ENCODE assay signal across 16 mouse cellular contexts in genomic region chr1:74388398-74388920, GRCm38 (mm10). TPM values are rescaled to one million over a fixed set of nuclear protein-coding genes. Genes with fewer than 3 reads are reported as not detected.
A peak's percentile ranks its signal among the peaks of the same experiment; 100 is the strongest.
DNase-seq lines count a peak whose midpoint lies in the region; ATAC-seq and TF ChIP-seq lines count a peak whose summit lies in the region.
"Had no signal": no experiment of that assay in that cellular context is flagged by ENCODE, and none has a peak within 500 bp of the region (broad histone marks: within the 10 kb centered on the region; RNA-seq: fewer than 3 reads in every experiment).

No protein-coding gene starts in this region.

- no peak overlapping the region for H3K4me2 ChIP-seq in heart, embryonic 11.5 days
- no peak overlapping the region for H3K4me2 ChIP-seq in liver, embryonic 12.5 days
- H3K4me2 ChIP-seq in liver, postnatal 0 days (ENCODE audit: low read depth, low read length) = no peak overlapping the region
- no peak overlapping the region for H3K4me2 ChIP-seq in limb, embryonic 12.5 days
- H3K4me2 ChIP-seq: hindbrain, embryonic 15.5 days; lung, embryonic 14.5 days had no signal

- no peak overlapping the region for H3K9ac ChIP-seq in heart, adult 2 months (ENCODE audit: low read depth, low read length)
- H3K9ac ChIP-seq in heart, embryonic 11.5 days (ENCODE audit: low read depth, low read length) = no peak overlapping the region
- no peak overlapping the region for H3K9ac ChIP-seq in liver, embryonic 12.5 days
- H3K9ac ChIP-seq in liver, postnatal 0 days (replicated peaks) = no peak overlapping the region
- H3K9ac ChIP-seq in limb, embryonic 12.5 days (replicated peaks) = no peak overlapping the region
- H3K9ac ChIP-seq: forebrain, postnatal 0 days; hindbrain, embryonic 15.5 days; lung, embryonic 14.5 days had no signal

- no peak for ATAC-seq in heart, embryonic 11.5 days (replicated peaks; ENCODE audit: insufficient number of reproducible peaks, low FRiP score, low TSS enrichment)
- ATAC-seq in liver, embryonic 12.5 days = no peak
- ATAC-seq in liver, postnatal 0 days = no peak
- no peak for ATAC-seq in limb, embryonic 12.5 days (ENCODE audit: insufficient number of reproducible peaks, insufficient read depth, low FRiP score, low TSS enrichment, low read depth)
- ATAC-seq: forebrain, postnatal 0 days; midbrain, embryonic 16.5 days had no signal

- peaks cover 1% of the 10 kb centered on the region; the same call in 1 of the 2 replicates for H3K4me1 ChIP-seq in heart, adult 2 months (ENCODE audit: control insufficient read depth, insufficient read depth, low read length)
- peaks cover 20% of the 10 kb centered on the region for H3K4me1 ChIP-seq in heart, embryonic 11.5 days (ENCODE audit: control insufficient read depth, insufficient read depth, low read length)
- peaks cover 79% of the 10 kb centered on the region for H3K4me1 ChIP-seq in liver, embryonic 12.5 days
- H3K4me1 ChIP-seq in liver, postnatal 0 days (ENCODE audit: insufficient read depth) = peaks cover 40% of the 10 kb centered on the region
- H3K4me1 ChIP-seq in limb, embryonic 12.5 days (replicated peaks) = peaks cover 39% of the 10 kb centered on the region

- no peak for TF ChIP-seq POLR2A in heart, adult 2 months (IDR thresholded peaks at IDR 0.05; ENCODE audit: insufficient read depth, low read depth, low read length)

- no peaks in the 10 kb centered on the region for H3K36me3 ChIP-seq in heart, adult 2 months (ENCODE audit: control insufficient read depth, insufficient read depth, low read length)
- no peaks in the 10 kb centered on the region for H3K36me3 ChIP-seq in heart, embryonic 11.5 days (ENCODE audit: control insufficient read depth, insufficient read depth, low read length)
- peaks cover 5% of the 10 kb centered on the region for H3K36me3 ChIP-seq in liver, embryonic 12.5 days
- H3K36me3 ChIP-seq in liver, postnatal 0 days (replicated peaks; ENCODE audit: insufficient read depth, low read length) = peaks cover 2% of the 10 kb centered on the region; the same call in 1 of the 2 replicates
- H3K36me3 ChIP-seq in limb, embryonic 12.5 days = peaks cover 5% of the 10 kb centered on the region
- H3K36me3 ChIP-seq: hindbrain, embryonic 15.5 days had no signal

- no peaks in the 10 kb centered on the region for H3K9me3 ChIP-seq in heart, embryonic 11.5 days (replicated peaks; ENCODE audit: control insufficient read depth, low read length)
- H3K9me3 ChIP-seq in liver, embryonic 12.5 days (replicated peaks) = no peaks in the 10 kb centered on the region
- no peaks in the 10 kb centered on the region for H3K9me3 ChIP-seq in liver, postnatal 0 days (ENCODE audit: low read length)
- no peaks in the 10 kb centered on the region for H3K9me3 ChIP-seq in limb, embryonic 12.5 days
- H3K9me3 ChIP-seq: hindbrain, embryonic 15.5 days; megakaryocyte, embryonic 14.5 days had no signal

- DNase-seq in adrenal gland, adult (ENCODE audit: inconsistent age in 2 of 2, low spot score in 1 of 2) = peak; percentile 60 to 87
- no peak for DNase-seq in adrenal gland, postnatal 4 days (ENCODE audit: low spot score in 2 of 2)
- no peak for DNase-seq in heart, adult 2 months
- no peak for DNase-seq in liver, postnatal 0 days
- DNase-seq in thymus, postnatal 36 days = no peak
- DNase-seq: forebrain, postnatal 0 days; gastrocnemius, postnatal 14 days; kidney, adult 9 months; lung, embryonic 14.5 days had no signal

- TF ChIP-seq EP300 in heart, adult 2 months (IDR thresholded peaks at IDR 0.05; ENCODE audit: insufficient read depth, low read depth, low read length) = no peak
- TF ChIP-seq EP300 in liver, postnatal 0 days (IDR thresholded peaks at IDR 0.05; ENCODE audit: low read depth) = no peak

- 81% methylated on average over 7 of the region's 7 CpGs for WGBS in heart, adult 2 months
- 78% methylated on average over 7 of the region's 7 CpGs for WGBS in heart, embryonic 11.5 days (ENCODE audit: insufficient replicate concordance)
- WGBS in liver, embryonic 12.5 days (ENCODE audit: insufficient replicate concordance) = 80% methylated on average over 7 of the region's 7 CpGs
- 90% methylated on average over 7 of the region's 7 CpGs for WGBS in liver, postnatal 0 days (ENCODE audit: insufficient replicate concordance)
- 76% methylated on average over 7 of the region's 7 CpGs for WGBS in limb, embryonic 12.5 days

- no peak for TF ChIP-seq CTCF in heart, adult 2 months (IDR thresholded peaks at IDR 0.05)
- TF ChIP-seq CTCF in liver, postnatal 0 days (IDR thresholded peaks at IDR 0.05; ENCODE audit: low read depth) = no peak

- peak overlapping the region; percentile 98 for H3K27ac ChIP-seq in heart, adult 2 months
- H3K27ac ChIP-seq in heart, embryonic 11.5 days (ENCODE audit: low read depth, low read length) = no peak overlapping the region
- peak overlapping the region; percentile 10; the same call in 1 of the 2 replicates for H3K27ac ChIP-seq in liver, embryonic 12.5 days
- H3K27ac ChIP-seq in liver, postnatal 0 days (ENCODE audit: low read depth) = no peak overlapping the region
- peak overlapping the region; percentile 98; the same call in 1 of the 2 replicates for H3K27ac ChIP-seq in limb, embryonic 12.5 days
- H3K27ac ChIP-seq: hindbrain, embryonic 15.5 days had no signal

- intact Hi-C loops in heart, adult 2 months (cut with DNase I) = loop anchor here (2.0 kb wide), 1 partner anchor 56 kb away; no protein-coding TSS in a partner anchor

- no peaks in the 10 kb centered on the region; the same call in 1 of the 2 replicates for H3K27me3 ChIP-seq in heart, adult 2 months (ENCODE audit: control insufficient read depth, insufficient read depth, low read length)
- no peaks in the 10 kb centered on the region for H3K27me3 ChIP-seq in heart, embryonic 11.5 days (ENCODE audit: control insufficient read depth, insufficient read depth, low read length)
- no peaks in the 10 kb centered on the region for H3K27me3 ChIP-seq in liver, embryonic 12.5 days (replicated peaks)
- H3K27me3 ChIP-seq in liver, postnatal 0 days (ENCODE audit: insufficient read depth, low read length) = no peaks in the 10 kb centered on the region
- H3K27me3 ChIP-seq in limb, embryonic 12.5 days = no peaks in the 10 kb centered on the region

- H3K79me2 ChIP-seq in heart, adult 2 months (replicated peaks; ENCODE audit: control insufficient read depth, insufficient read depth, low read length) = peaks cover 7% of the 10 kb centered on the region; the same call in 1 of the 2 replicates

- no peak overlapping the region for H3K4me3 ChIP-seq in heart, adult 2 months
- no peak overlapping the region for H3K4me3 ChIP-seq in heart, embryonic 11.5 days (ENCODE audit: low read depth, low read length)
- H3K4me3 ChIP-seq in liver, embryonic 12.5 days = no peak overlapping the region
- no peak overlapping the region for H3K4me3 ChIP-seq in liver, postnatal 0 days (ENCODE audit: low read depth, low read length)
- no peak overlapping the region for H3K4me3 ChIP-seq in limb, embryonic 12.5 days (replicated peaks)
- H3K4me3 ChIP-seq: hindbrain, embryonic 15.5 days; layer of hippocampus, adult 2 months had no signal

RNA-seq across cellular contexts. Expression of gene Ctdsp1, which starts 2.9 kb away (rescaled TPM):
- total RNA-seq in adrenal gland, postnatal 4 days (2021) = 100 to 1,000 TPM; 156 to 162 TPM
- total RNA-seq in heart, adult 2 months (2021) = 100 to 1,000 TPM; 122 to 137 TPM
- polyA plus RNA-seq in heart, adult 2 months (2012; rRNA removed) = 122 and 127 TPM in 2 replicates
- polyA plus RNA-seq in heart, embryonic 11.5 days (2014; fragmentation: Nextera tagmentation; extraction: Ambion mirVana) = 59.6 and 63.8 TPM in 2 replicates
- 42.0 and 42.4 TPM in 2 replicates for polyA plus RNA-seq in liver, embryonic 12.5 days (2016; fragmentation: Nextera tagmentation; extraction: Ambion mirVana)
- polyA plus RNA-seq in liver, postnatal 0 days (2015; fragmentation: Nextera tagmentation; extraction: Ambion mirVana) = 40.0 and 40.4 TPM in 2 replicates
- 75.3 and 78.5 TPM in 2 replicates for polyA plus RNA-seq in limb, embryonic 12.5 days (2016; fragmentation: Nextera tagmentation; extraction: Ambion mirVana)

RNA-seq across cellular contexts. Expression of gene Slc11a1, which starts 13.5 kb away (rescaled TPM):
- total RNA-seq in adrenal gland, postnatal 4 days (2021) = 10 to 100 TPM; 10.2 to 13.6 TPM
- total RNA-seq in heart, adult 2 months (2021) = 1 to 10 TPM; 5.2 to 5.8 TPM
- 12.3 and 13.0 TPM in 2 replicates for polyA plus RNA-seq in heart, adult 2 months (2012; rRNA removed)
- polyA plus RNA-seq in heart, embryonic 11.5 days (2014; fragmentation: Nextera tagmentation; extraction: Ambion mirVana) = 1.1 TPM in 2 replicates
- 8.6 and 9.0 TPM in 2 replicates for polyA plus RNA-seq in liver, embryonic 12.5 days (2016; fragmentation: Nextera tagmentation; extraction: Ambion mirVana)
- 12.8 and 15.1 TPM in 2 replicates for polyA plus RNA-seq in liver, postnatal 0 days (2015; fragmentation: Nextera tagmentation; extraction: Ambion mirVana)
- polyA plus RNA-seq in limb, embryonic 12.5 days (2016; fragmentation: Nextera tagmentation; extraction: Ambion mirVana) = 0.85 and 2.2 TPM in 2 replicates

RNA-seq across cellular contexts. Expression of gene Vil1, which starts 20.7 kb away (rescaled TPM):
- 1 to 10 TPM; 1.6 to 7.1 TPM for total RNA-seq in adrenal gland, postnatal 4 days (2021)
- total RNA-seq in heart, adult 2 months (2021) = under 1 TPM; 0.80 to 0.97 TPM
- polyA plus RNA-seq in heart, adult 2 months (2012; rRNA removed) = 0.27 and 0.29 TPM in 2 replicates
- 0.23 and 0.45 TPM in 2 replicates for polyA plus RNA-seq in heart, embryonic 11.5 days (2014; fragmentation: Nextera tagmentation; extraction: Ambion mirVana)
- 0.81 and 0.93 TPM in 2 replicates for polyA plus RNA-seq in liver, embryonic 12.5 days (2016; fragmentation: Nextera tagmentation; extraction: Ambion mirVana)
- polyA plus RNA-seq in liver, postnatal 0 days (2015; fragmentation: Nextera tagmentation; extraction: Ambion mirVana) = 0.13 and 0.19 TPM in 2 replicates
- polyA plus RNA-seq in limb, embryonic 12.5 days (2016; fragmentation: Nextera tagmentation; extraction: Ambion mirVana) = 0.19 TPM in 2 replicates

RNA-seq across cellular contexts. Expression of gene Catip, which starts 26.6 kb away (rescaled TPM):
- total RNA-seq in adrenal gland, postnatal 4 days (2021) = under 1 TPM; 0.48 to 0.50 TPM
- total RNA-seq in heart, adult 2 months (2021) = under 1 TPM; 0.29 to 0.34 TPM
- polyA plus RNA-seq in heart, adult 2 months (2012; rRNA removed) = 1.1 and 2.3 TPM in 2 replicates
- polyA plus RNA-seq in heart, embryonic 11.5 days (2014; fragmentation: Nextera tagmentation; extraction: Ambion mirVana) = 0.17 and 0.59 TPM in 2 replicates
- polyA plus RNA-seq in liver, embryonic 12.5 days (2016; fragmentation: Nextera tagmentation; extraction: Ambion mirVana) = 0.11 and 0.14 TPM in 2 replicates
- 0.11 TPM in 1 of 2 replicates, not detected in the other for polyA plus RNA-seq in liver, postnatal 0 days (2015; fragmentation: Nextera tagmentation; extraction: Ambion mirVana)
- 1.5 and 1.6 TPM in 2 replicates for polyA plus RNA-seq in limb, embryonic 12.5 days (2016; fragmentation: Nextera tagmentation; extraction: Ambion mirVana)

Comparison
In these comparisons a context has a peak if more than half of its experiments do, and no peak if none do; other contexts are left out.
1. DNase-seq: peak in adrenal gland, adult (2 of 2); none in adrenal gland, postnatal 4 days (0 of 2), heart, adult 2 months (0 of 2), liver, postnatal 0 days (single experiment) and thymus, postnatal 36 days (0 of 2).
2. H3K27ac ChIP-seq: peak in heart, adult 2 months (single experiment), liver, embryonic 12.5 days (single experiment) and limb, embryonic 12.5 days (single experiment); none in heart, embryonic 11.5 days (single experiment) and liver, postnatal 0 days (single experiment).